Mouse (Mus musculus): ENCODE measurements around the gene Selenos. TPM values are rescaled to one million over a fixed set of nuclear protein-coding genes. Genes with fewer than 3 reads are reported as not detected.

Selenos gene
- polyA plus RNA-seq, 1 experiment from 2014 or later: 140 TPM

DNA sequence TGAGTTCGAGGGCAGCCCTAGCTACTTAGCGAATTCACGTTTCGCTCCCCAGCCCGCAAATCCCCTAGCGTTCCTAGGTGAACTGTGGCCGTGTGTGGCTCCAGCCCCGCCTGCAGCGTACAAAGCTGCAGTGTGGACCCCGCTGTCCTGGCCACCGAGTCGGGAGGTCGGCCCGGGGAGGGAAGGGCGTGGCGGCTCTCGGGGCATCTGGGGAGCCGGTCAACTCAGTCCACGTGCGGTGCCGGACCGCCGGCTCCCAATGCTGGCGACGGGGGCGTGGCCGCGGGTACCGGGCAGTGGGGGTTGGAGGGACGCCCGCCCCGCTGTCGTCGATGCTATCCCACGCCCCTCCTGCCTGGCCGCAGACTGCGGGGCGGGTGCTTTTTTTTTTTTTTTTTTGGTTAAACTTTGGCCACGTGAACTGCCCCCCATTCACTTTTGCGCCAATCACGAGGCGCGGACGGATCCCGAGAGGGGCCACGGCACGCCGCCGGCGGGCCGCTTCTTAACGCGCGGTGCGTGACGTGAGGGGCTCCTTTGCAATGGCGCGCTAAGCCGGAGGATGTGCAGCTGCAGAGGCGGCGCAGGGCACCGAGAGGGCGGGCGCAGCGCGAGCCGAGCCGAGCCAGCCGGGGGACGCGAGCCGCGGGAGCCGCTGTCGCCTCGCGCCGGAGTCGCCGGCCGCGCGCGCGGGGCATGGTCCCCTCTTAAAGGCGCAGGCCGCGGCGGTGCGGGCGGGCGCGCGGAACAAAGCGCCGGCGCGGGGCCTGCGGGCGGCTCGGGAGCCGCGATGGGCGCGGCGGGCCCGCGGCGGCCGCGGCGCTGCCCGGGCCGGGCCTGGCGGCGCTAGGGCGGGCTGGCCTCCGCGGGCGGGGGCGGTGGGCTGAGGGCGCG lies 29.8 kb downstream of the Selenos start, which contains the start of gene Chsy1:
TSS of gene Chsy1 (plus strand) at position 555 of the 894 bp plus-strand sequence.
- under 1% methylated on average over 53 of the region's 123 CpGs for WGBS
- H3K36me3 ChIP-seq (ENCODE audit: control insufficient read depth, insufficient read depth, low read length): no peaks in the 10 kb centered on the region
- ATAC-seq (ENCODE audit: low read depth) (peak; percentile 86), DNase-seq (ENCODE audit: low spot score) (peak; percentile 96)
- peak within 1 kb of the TSS; percentile 92 for H3K9ac ChIP-seq (ENCODE audit: low read depth, low read length)
- H3K27ac ChIP-seq (replicated peaks; ENCODE audit: low read depth, low read length): peak within 1 kb of the TSS; percentile 94
- H3K4me1 ChIP-seq (ENCODE audit: control insufficient read depth, insufficient read depth, low read length): peaks cover 19% of the 10 kb centered on the region
- peak within 1 kb of the TSS; percentile 91 for H3K4me2 ChIP-seq (ENCODE audit: low read depth, low read length)
- H3K4me3 ChIP-seq (ENCODE audit: low read depth, low read length): peak within 1 kb of the TSS; percentile 73
- H3K9me3 ChIP-seq (ENCODE audit: control insufficient read depth, low read length): no peaks in the 10 kb centered on the region
- H3K27me3 ChIP-seq (replicated peaks; ENCODE audit: control insufficient read depth, insufficient read depth, low read length): no peaks in the 10 kb centered on the region

DNA sequence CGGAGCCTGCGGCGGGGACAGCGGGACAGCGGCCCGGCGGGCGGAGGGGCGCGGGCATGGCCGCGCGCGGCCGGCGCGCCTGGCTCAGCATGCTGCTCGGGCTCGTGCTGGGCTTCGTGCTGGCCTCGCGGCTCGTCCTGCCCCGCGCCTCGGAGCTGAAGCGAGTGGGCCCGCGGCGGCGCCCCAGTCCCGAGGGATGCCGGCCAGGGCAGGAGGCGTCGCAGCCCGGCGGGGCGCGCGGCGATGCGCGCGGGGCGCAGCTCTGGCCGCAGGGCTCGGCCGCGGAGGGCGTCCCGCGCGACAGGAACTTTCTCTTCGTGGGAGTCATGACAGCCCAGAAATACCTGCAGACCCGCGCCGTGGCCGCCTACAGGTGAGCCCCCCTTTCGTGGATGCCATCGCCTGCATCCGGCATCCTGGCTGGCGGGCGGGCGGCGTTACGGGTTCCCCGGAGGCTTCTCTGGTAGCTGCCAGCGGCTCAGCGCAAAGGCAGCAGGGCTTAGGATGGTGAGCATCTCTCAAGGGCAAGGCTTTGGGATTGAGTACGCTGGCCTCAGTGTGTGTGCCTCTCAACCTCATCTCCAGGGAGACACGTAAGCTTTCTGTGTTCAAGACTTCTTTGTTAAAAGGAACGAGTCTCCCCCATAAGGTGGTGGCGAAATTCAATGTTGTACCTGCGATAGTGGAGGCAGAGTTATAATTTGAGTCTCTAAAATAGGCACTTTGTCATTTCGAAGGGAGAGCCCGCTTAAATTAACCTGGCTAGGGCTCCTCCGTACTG lies 30.6 kb downstream of the Selenos start:
- Histone ChIP-seq H3K9me3 (ENCODE audit: control insufficient read depth, low read length) (no peaks in the 10 kb centered on the region), H3K36me3 (ENCODE audit: control insufficient read depth, insufficient read depth, low read length) (no peaks in the 10 kb centered on the region), H3K9ac (ENCODE audit: low read depth, low read length) (peak overlapping the region; percentile 92), H3K4me1 (ENCODE audit: control insufficient read depth, insufficient read depth, low read length) (peaks cover 23% of the 10 kb centered on the region), H3K4me3 (ENCODE audit: low read depth, low read length) (peak overlapping the region; percentile 73), H3K4me2 (ENCODE audit: low read depth, low read length) (peak overlapping the region; percentile 91), H3K27ac (replicated peaks; ENCODE audit: low read depth, low read length) (peak overlapping the region; percentile 94), H3K27me3 (replicated peaks; ENCODE audit: control insufficient read depth, insufficient read depth, low read length) (no peaks in the 10 kb centered on the region)
- DNase-seq (ENCODE audit: low spot score) (no peak), ATAC-seq (ENCODE audit: low read depth) (peak; percentile 28)
- 1% methylated on average over 27 of the region's 77 CpGs for WGBS

DNA sequence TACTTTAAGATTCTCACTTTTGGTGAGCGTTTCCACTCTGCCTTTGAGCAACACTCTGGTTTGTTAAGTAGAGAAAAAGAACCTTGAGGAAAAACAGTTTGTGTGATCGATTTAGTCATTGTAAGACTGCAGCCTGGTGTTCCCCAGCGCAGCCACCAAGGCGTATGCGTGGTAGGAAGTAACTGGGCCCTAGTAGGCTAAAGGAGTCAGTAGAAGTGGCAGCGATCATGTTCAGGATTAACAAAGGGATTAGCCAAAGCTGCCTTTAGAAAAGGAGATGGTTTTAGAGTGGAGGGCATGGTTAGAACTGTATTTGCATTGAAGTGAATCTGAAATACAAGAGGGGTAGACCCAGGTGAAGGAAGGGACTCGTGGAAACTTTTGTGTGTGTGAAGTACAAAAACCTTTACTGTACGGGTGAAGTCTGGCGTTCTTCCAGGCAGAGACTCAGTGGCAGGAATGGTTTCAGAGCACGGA lies 31.2 kb downstream of the Selenos start:
- no peaks in the 10 kb centered on the region for H3K9me3 ChIP-seq (ENCODE audit: control insufficient read depth, low read length)
- H3K4me2 ChIP-seq (ENCODE audit: low read depth, low read length): peak overlapping the region; percentile 91
- H3K4me1 ChIP-seq (ENCODE audit: control insufficient read depth, insufficient read depth, low read length): peaks cover 23% of the 10 kb centered on the region
- peak overlapping the region; percentile 94 for H3K27ac ChIP-seq (replicated peaks; ENCODE audit: low read depth, low read length)
- peak; percentile 16; the same call in 1 of the 2 replicates for ATAC-seq (ENCODE audit: low read depth)
- 1% methylated on average over 10 of the region's 10 CpGs for WGBS
- peak overlapping the region; percentile 73 for H3K4me3 ChIP-seq (ENCODE audit: low read depth, low read length)
- peak; percentile 54 for DNase-seq (ENCODE audit: low spot score)
- H3K36me3 ChIP-seq (ENCODE audit: control insufficient read depth, insufficient read depth, low read length): no peaks in the 10 kb centered on the region
- no peaks in the 10 kb centered on the region for H3K27me3 ChIP-seq (replicated peaks; ENCODE audit: control insufficient read depth, insufficient read depth, low read length)
- peak overlapping the region; percentile 92 for H3K9ac ChIP-seq (ENCODE audit: low read depth, low read length)

DNA sequence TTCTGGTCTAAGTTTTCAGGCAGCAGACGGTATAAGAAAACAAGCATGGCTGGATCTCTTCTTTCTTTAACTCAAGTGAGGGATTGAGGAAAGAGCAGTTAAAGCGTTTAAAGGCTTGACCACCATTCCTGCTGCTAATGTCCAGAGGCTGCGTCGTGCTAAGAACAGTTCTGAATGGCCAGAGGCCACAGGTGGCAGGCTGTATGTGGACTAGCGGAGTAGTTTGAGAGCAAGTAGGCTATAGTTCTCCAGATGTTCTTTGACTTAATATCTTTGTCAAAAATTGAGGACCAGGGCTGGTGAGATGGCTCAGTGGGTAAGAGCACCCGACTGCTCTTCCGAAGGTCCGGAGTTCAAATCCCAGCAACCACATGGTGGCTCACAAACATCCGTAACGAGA lies 31.8 kb downstream of the Selenos start:
- no peaks in the 10 kb centered on the region for H3K9me3 ChIP-seq (ENCODE audit: control insufficient read depth, low read length)
- DNase-seq (ENCODE audit: low spot score) (no peak), ATAC-seq (ENCODE audit: low read depth) (no peak)
- WGBS: 57% methylated on average over 10 of the region's 10 CpGs
- no peaks in the 10 kb centered on the region for H3K27me3 ChIP-seq (replicated peaks; ENCODE audit: control insufficient read depth, insufficient read depth, low read length)
- H3K4me3 ChIP-seq (ENCODE audit: low read depth, low read length): peak overlapping the region; percentile 73
- peak overlapping the region; percentile 91 for H3K4me2 ChIP-seq (ENCODE audit: low read depth, low read length)
- H3K9ac ChIP-seq (ENCODE audit: low read depth, low read length): peak overlapping the region; percentile 92
- H3K4me1 ChIP-seq (ENCODE audit: control insufficient read depth, insufficient read depth, low read length): peaks cover 23% of the 10 kb centered on the region
- no peaks in the 10 kb centered on the region for H3K36me3 ChIP-seq (ENCODE audit: control insufficient read depth, insufficient read depth, low read length)
- H3K27ac ChIP-seq (replicated peaks; ENCODE audit: low read depth, low read length): peak overlapping the region; percentile 94

DNA sequence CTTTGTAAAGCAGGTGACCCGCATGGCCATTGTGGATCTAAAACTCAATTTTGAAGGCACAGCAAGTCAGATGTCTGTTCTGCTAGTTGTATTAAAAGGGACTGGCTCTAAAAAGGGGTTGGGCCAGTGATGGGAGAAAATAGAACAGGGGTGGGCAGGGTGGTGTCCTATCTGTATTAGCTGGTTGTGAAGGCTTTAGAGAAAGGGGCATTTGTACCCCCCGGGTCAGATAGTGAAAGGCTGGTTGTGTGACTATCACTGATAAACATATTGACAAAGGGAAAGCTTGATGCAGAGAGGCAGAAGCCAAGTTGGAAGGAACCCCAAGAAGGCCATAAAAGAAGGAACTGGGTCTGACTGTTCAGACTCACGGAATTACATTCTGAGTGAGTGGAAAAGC lies 34.1 kb downstream of the Selenos start:
- 90% methylated on average over 3 of the region's 3 CpGs for WGBS
- no peaks in the 10 kb centered on the region for H3K9me3 ChIP-seq (ENCODE audit: control insufficient read depth, low read length)
- no peaks in the 10 kb centered on the region for H3K27me3 ChIP-seq (replicated peaks; ENCODE audit: control insufficient read depth, insufficient read depth, low read length)
- H3K4me2 ChIP-seq (ENCODE audit: low read depth, low read length): no peak overlapping the region
- ATAC-seq (ENCODE audit: low read depth): no peak
- peaks cover 23% of the 10 kb centered on the region for H3K4me1 ChIP-seq (ENCODE audit: control insufficient read depth, insufficient read depth, low read length)
- H3K36me3 ChIP-seq (ENCODE audit: control insufficient read depth, insufficient read depth, low read length): peaks cover 5% of the 10 kb centered on the region; the same call in 1 of the 2 replicates
- no peak overlapping the region for H3K4me3 ChIP-seq (ENCODE audit: low read depth, low read length)
- no peak for DNase-seq (ENCODE audit: low spot score)
- no peak overlapping the region for H3K9ac ChIP-seq (ENCODE audit: low read depth, low read length)
- H3K27ac ChIP-seq (replicated peaks; ENCODE audit: low read depth, low read length): no peak overlapping the region

DNA sequence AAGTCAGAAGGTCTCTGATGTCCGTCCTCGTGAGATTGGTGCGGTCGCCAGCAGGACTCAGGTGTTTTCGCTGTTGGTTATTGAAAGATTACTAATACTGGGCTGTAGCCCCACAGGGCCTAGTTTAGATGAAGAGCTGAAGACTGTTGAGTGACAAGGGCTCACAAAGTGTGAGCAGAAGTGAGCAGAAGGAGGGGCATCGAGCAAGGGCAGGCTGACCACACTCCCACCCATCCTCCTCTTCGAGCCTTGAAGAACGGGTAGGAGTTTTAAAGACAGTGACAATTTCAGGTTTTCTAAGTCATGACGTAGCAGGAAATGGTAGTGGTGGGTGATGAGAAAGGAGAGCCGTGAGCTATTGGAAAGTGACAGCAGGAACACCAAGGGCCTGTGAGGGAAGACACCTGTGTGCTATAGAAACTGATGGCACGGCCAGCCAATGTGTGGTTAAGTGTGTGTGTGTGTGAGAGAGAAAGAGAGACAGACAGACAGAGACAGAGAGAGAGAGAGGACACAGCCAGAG lies 36.4 kb downstream of the Selenos start:
- WGBS: 80% methylated on average over 11 of the region's 11 CpGs
- no peaks in the 10 kb centered on the region for H3K9me3 ChIP-seq (ENCODE audit: control insufficient read depth, low read length)
- H3K9ac ChIP-seq (ENCODE audit: low read depth, low read length): no peak overlapping the region
- H3K4me3 ChIP-seq (ENCODE audit: low read depth, low read length): no peak overlapping the region
- ATAC-seq (ENCODE audit: low read depth) (no peak), DNase-seq (ENCODE audit: low spot score) (no peak)
- H3K36me3 ChIP-seq (ENCODE audit: control insufficient read depth, insufficient read depth, low read length): peaks cover 5% of the 10 kb centered on the region; the same call in 1 of the 2 replicates
- no peak overlapping the region for H3K4me2 ChIP-seq (ENCODE audit: low read depth, low read length)
- H3K4me1 ChIP-seq (ENCODE audit: control insufficient read depth, insufficient read depth, low read length): peaks cover 37% of the 10 kb centered on the region
- H3K27me3 ChIP-seq (replicated peaks; ENCODE audit: control insufficient read depth, insufficient read depth, low read length): no peaks in the 10 kb centered on the region
- H3K27ac ChIP-seq (replicated peaks; ENCODE audit: low read depth, low read length): no peak overlapping the region

DNA sequence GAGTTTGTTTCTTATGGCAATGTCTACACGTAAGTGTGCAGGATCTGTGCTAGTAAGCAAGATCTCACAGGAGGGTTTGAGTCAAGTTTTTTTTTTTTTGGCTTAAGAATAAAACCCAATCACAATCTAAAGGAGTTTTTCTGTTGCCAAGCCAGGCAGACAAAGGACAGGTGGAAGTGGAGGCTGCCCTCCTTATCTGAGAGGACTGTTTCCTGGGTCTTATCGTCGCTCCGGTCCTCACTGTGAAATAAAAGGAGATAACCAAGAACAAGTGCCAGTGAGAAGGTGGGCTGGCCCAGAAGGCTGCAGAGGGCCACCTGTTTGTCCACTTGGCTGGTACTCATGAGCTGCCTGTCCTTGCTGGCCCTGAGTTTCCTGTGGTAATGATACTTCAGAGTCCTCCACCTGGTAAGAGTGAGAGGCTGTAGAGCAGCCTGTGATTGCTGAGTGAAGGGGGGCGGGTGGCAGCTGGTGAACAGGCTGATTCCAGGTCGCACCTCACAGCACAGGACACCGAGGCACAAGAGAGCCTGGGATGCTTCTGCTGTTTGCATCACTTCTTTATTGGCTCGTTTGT lies 37.5 kb downstream of the Selenos start:
- H3K4me3 ChIP-seq (ENCODE audit: low read depth, low read length): no peak overlapping the region
- H3K9ac ChIP-seq (ENCODE audit: low read depth, low read length): no peak overlapping the region
- 78% methylated on average over 8 of the region's 8 CpGs for WGBS
- DNase-seq (ENCODE audit: low spot score): no peak
- ATAC-seq (ENCODE audit: low read depth): no peak
- H3K27me3 ChIP-seq (replicated peaks; ENCODE audit: control insufficient read depth, insufficient read depth, low read length): no peaks in the 10 kb centered on the region
- H3K27ac ChIP-seq (replicated peaks; ENCODE audit: low read depth, low read length): no peak overlapping the region
- no peak overlapping the region for H3K4me2 ChIP-seq (ENCODE audit: low read depth, low read length)
- peaks cover 5% of the 10 kb centered on the region; the same call in 1 of the 2 replicates for H3K36me3 ChIP-seq (ENCODE audit: control insufficient read depth, insufficient read depth, low read length)
- peaks cover 38% of the 10 kb centered on the region for H3K4me1 ChIP-seq (ENCODE audit: control insufficient read depth, insufficient read depth, low read length)
- H3K9me3 ChIP-seq (ENCODE audit: control insufficient read depth, low read length): no peaks in the 10 kb centered on the region

DNA sequence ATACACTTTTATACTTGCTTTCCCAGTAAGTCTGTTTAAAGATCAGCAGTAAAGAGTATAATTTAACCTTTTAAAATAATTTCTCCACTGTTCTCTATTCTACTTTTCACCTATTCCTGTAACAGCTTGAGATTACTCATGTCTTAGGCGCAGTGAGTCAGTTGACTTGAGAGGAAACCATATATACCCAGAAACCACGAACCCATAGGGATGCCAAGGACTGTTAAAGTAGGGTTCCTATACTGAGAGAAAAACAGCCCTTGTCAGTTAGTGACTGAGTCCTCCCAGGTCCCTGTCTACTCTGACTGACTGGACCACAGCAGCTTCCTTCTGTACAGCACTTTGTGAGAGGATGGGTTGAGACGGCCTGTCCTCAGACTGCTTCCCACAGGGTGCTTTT lies 38.6 kb downstream of the Selenos start:
- 76% methylated on average over 3 of the region's 3 CpGs for WGBS
- Histone ChIP-seq H3K4me3 (ENCODE audit: low read depth, low read length) (no peak overlapping the region), H3K9ac (ENCODE audit: low read depth, low read length) (no peak overlapping the region), H3K27ac (replicated peaks; ENCODE audit: low read depth, low read length) (no peak overlapping the region), H3K4me1 (ENCODE audit: control insufficient read depth, insufficient read depth, low read length) (peaks cover 35% of the 10 kb centered on the region), H3K9me3 (ENCODE audit: control insufficient read depth, low read length) (no peaks in the 10 kb centered on the region), H3K36me3 (ENCODE audit: control insufficient read depth, insufficient read depth, low read length) (peaks cover 5% of the 10 kb centered on the region; the same call in 1 of the 2 replicates), H3K27me3 (replicated peaks; ENCODE audit: control insufficient read depth, insufficient read depth, low read length) (no peaks in the 10 kb centered on the region), H3K4me2 (ENCODE audit: low read depth, low read length) (no peak overlapping the region)
- no peak for DNase-seq (ENCODE audit: low spot score)
- ATAC-seq (ENCODE audit: low read depth): no peak
